Mouse (Mus musculus): ENCODE results near the gene Sec61b.

DNA sequence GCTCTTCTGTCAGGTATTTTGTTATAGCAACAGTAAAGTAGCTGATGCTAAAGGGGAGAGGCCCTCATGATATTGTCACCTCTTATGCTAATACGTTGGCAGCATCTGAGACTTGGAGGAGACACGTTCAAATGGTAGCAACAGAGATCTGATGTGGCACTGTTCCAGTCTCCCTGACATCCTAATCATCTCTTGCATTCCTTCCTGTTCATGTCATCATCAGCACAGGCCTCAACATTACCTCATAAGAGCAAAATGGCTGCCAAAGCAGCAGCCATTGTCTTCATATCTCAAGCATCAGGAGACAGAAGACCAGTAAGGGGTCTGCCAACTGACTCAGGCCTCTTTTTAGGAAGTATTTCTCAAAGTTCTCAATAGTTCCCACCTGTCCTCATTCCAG, 20.2 kb downstream of the Sec61b start:
- no peak for TF ChIP-seq POLR2A (IDR thresholded peaks at IDR 0.05; ENCODE audit: low read depth, low read length)
- no peak for TF ChIP-seq CTCF (IDR thresholded peaks at IDR 0.05; ENCODE audit: borderline replicate concordance, insufficient read depth, low read length)
